Mouse (Mus musculus) E14TG2a.4 (cell line): ENCODE measurements at regions not wholly inside any gene's neighbourhood (a gene's known extent, or its start where the extent isn't known, plus 50 kb on each side); places are given as distances from the start of the nearest gene placed in this dataset.

Experiments
- CTCF ChIP-seq: conservative IDR thresholded peaks from 2 replicates; pipeline ENCODE4 v1.5.1; 2014; ENCODE audit warnings: low read length
- NANOG ChIP-seq: IDR thresholded peaks from 2 replicates; pipeline ENCODE4 v1.6.1; 2014; ENCODE audit warnings: borderline replicate concordance, low read length, mixed read lengths
- POU5F1 ChIP-seq: IDR thresholded peaks from 2 replicates; pipeline ENCODE4 v1.6.1; 2014; ENCODE audit warnings: low read length, borderline replicate concordance

DNA sequence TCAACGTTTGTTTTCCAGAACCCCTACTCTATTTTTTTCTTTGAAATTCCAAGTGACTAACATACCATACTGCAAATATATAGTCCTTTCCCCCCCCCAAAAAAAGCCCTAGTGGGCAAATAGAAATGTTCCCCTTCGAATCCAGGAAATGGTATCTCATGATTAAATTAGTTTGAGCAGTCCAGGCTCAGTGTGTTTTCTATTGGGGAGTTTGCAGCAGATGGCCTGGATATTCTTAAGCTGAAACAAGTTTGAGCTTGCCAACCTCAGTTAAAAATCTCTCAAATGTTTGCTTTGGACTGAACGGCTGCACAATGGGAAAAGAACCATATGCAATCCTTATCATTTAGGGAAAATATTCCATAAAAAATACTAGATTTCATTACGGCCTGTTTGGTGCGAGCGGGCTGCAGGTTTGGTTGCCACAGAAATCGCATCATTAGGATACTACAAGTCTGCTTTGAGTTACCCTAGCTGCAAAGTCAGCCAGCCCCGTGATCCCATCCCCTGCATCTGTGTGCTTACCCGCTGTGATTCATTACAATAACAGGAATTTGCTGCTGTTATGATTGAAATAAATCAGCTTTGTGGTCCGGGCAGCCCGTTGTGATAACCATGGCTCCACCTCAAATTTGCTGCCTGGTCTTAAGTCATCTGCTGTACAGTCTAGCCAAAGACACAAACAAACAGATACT lies 227.2 kb upstream of the Zfp637 start:
- no peak for TF ChIP-seq CTCF
- no peak for TF ChIP-seq POU5F1
- TF ChIP-seq NANOG = no peak
